8 mouse cellular contexts compared by ENCODE assay signal in the genomic region with DNA sequence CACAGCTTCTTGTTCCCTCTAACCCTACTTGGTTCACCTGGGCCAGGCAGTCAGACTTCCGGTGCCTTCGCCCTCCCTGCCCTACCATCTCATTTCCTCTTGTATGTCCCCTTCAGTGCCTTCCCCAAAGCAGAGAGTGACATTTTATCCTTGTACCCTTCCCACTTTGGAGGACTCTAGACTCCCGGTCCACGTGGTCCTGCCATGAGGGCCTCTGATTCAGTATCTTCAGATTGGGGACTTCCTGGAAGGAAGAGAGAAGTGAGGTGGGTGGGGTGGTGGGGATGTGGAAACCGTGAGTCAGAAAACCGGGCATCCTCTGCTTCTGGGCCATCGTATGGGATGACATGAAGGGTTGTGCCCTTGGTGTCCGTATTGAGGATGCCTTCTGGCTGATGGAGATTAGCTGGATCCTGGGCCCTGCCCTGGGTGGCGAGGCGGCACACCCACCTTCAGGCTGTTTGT. TPM values are rescaled to one million over a fixed set of nuclear protein-coding genes. Genes with fewer than 3 reads are reported as not detected.
DNase-seq lines count a peak whose midpoint lies in the region; ATAC-seq lines count a peak whose summit lies in the region.

No protein-coding gene starts in this region.

- H3K4me1 ChIP-seq in liver, embryonic 12.5 days: peaks cover 61% of the 10 kb centered on the region

- peak overlapping the region; percentile 89 for H3K4me2 ChIP-seq in liver, embryonic 12.5 days

- peak overlapping the region; percentile 99 for H3K4me3 ChIP-seq in liver, embryonic 12.5 days

- H3K27ac ChIP-seq in liver, embryonic 12.5 days: peak overlapping the region; percentile 98

- peaks cover 47% of the 10 kb centered on the region for H3K36me3 ChIP-seq in liver, embryonic 12.5 days

- intact Hi-C loops in left cerebral cortex, postnatal 14 days (cut with DNase I): no loop called here

- 7% methylated on average over 10 of the region's 10 CpGs for WGBS in liver, embryonic 12.5 days (ENCODE audit: insufficient replicate concordance)

- ATAC-seq in CD4-positive, CD25-positive, alpha-beta regulatory T cell, adult 4 months: peak; percentile 35
- peak; percentile 23 for ATAC-seq in common myeloid progenitor, adult 5-6 weeks (replicated peaks; ENCODE audit: low read depth, poor library complexity, severe bottlenecking)
- peak; percentile 12 to 13; a peak in 2 of 4 replicates for ATAC-seq in hematopoietic stem cell, adult 5-6 weeks (replicated peaks in 1 of 2; ENCODE audit: insufficient read depth in 1 of 2, low FRiP score in 2 of 2, low TSS enrichment in 1 of 2, low read depth in 1 of 2, poor library complexity in 2 of 2, severe bottlenecking in 2 of 2)
- ATAC-seq in liver, embryonic 12.5 days: peak; percentile 93
- 0 out of 2 replicates have a peak, but pooled peaks have one; percentile 8 for ATAC-seq in monocyte, adult 5-6 weeks (replicated peaks; ENCODE audit: insufficient number of reproducible peaks, low FRiP score, low TSS enrichment, poor library complexity, severe bottlenecking)

- peak overlapping the region; percentile 98 for H3K9ac ChIP-seq in liver, embryonic 12.5 days

- no peaks in the 10 kb centered on the region for H3K27me3 ChIP-seq in liver, embryonic 12.5 days (replicated peaks)

- no peaks in the 10 kb centered on the region for H3K9me3 ChIP-seq in liver, embryonic 12.5 days (replicated peaks)

- DNase-seq in thymus, postnatal 36 days: peak; percentile 51 to 56
- no peak for DNase-seq in left cerebral cortex, postnatal 14 days (ENCODE audit: low spot score in 2 of 2)
- DNase-seq in retina, embryonic 14.5 days (ENCODE audit: low spot score): no peak

RNA-seq across cellular contexts. Expression of gene Slc1a5, which starts 2.1 kb away (rescaled TPM):
- 100 to 1,000 TPM; 142 to 182 TPM for polyA plus RNA-seq in CD4-positive, CD25-positive, alpha-beta regulatory T cell, adult 4 months (2017; shearing (Covaris generic))
- 30.6 and 51.4 TPM in 2 replicates for total RNA-seq in common myeloid progenitor, adult 5-6 weeks (2017)
- total RNA-seq in hematopoietic stem cell, adult 5-6 weeks (2017): 41.8 and 49.6 TPM in 2 replicates
- polyA plus RNA-seq in liver, embryonic 12.5 days (2016; fragmentation: Nextera tagmentation; extraction: Ambion mirVana): 127 and 128 TPM in 2 replicates
- 40.9 to 71.2 TPM (median 56.6 TPM) in 3 replicates for total RNA-seq in monocyte, adult 5-6 weeks (2017)
- total RNA-seq in left cerebral cortex, postnatal 14 days (2021): 1 to 10 TPM; 3.8 to 5.7 TPM

RNA-seq across cellular contexts. Expression of gene Strn4, which starts 32.4 kb away (rescaled TPM):
- 10 to 100 TPM; 19.2 TPM for polyA plus RNA-seq in CD4-positive, CD25-positive, alpha-beta regulatory T cell, adult 4 months (2017; shearing (Covaris generic))
- 50.2 and 51.1 TPM in 2 replicates for total RNA-seq in common myeloid progenitor, adult 5-6 weeks (2017)
- total RNA-seq in hematopoietic stem cell, adult 5-6 weeks (2017): 50.9 and 54.5 TPM in 2 replicates
- polyA plus RNA-seq in liver, embryonic 12.5 days (2016; fragmentation: Nextera tagmentation; extraction: Ambion mirVana): 61.3 and 63.2 TPM in 2 replicates
- 70.9 to 99.8 TPM (median 71.5 TPM) in 3 replicates for total RNA-seq in monocyte, adult 5-6 weeks (2017)
- 100 to 1,000 TPM; 333 to 347 TPM for total RNA-seq in left cerebral cortex, postnatal 14 days (2021)

RNA-seq across cellular contexts. Expression of gene Fkrp, which starts 33.3 kb away (rescaled TPM):
- polyA plus RNA-seq in CD4-positive, CD25-positive, alpha-beta regulatory T cell, adult 4 months (2017; shearing (Covaris generic)): 10 to 100 TPM in 1 of 2 experiments, 1 to 10 TPM in 1; 6.8 to 11.2 TPM
- total RNA-seq in common myeloid progenitor, adult 5-6 weeks (2017): 9.1 and 11.4 TPM in 2 replicates
- total RNA-seq in hematopoietic stem cell, adult 5-6 weeks (2017): 8.7 and 15.6 TPM in 2 replicates
- polyA plus RNA-seq in liver, embryonic 12.5 days (2016; fragmentation: Nextera tagmentation; extraction: Ambion mirVana): 14.9 and 16.0 TPM in 2 replicates
- total RNA-seq in monocyte, adult 5-6 weeks (2017): 9.6 to 15.3 TPM (median 10.6 TPM) in 3 replicates
- total RNA-seq in left cerebral cortex, postnatal 14 days (2021): 10 to 100 TPM; 50.3 to 57.2 TPM

RNA-seq across cellular contexts. Expression of gene Ap2s1, which starts 45.0 kb away (rescaled TPM):
- 10 to 100 TPM; 60.7 to 73.1 TPM for polyA plus RNA-seq in CD4-positive, CD25-positive, alpha-beta regulatory T cell, adult 4 months (2017; shearing (Covaris generic))
- total RNA-seq in common myeloid progenitor, adult 5-6 weeks (2017): 70.4 and 72.4 TPM in 2 replicates
- 43.2 and 67.9 TPM in 2 replicates for total RNA-seq in hematopoietic stem cell, adult 5-6 weeks (2017)
- polyA plus RNA-seq in liver, embryonic 12.5 days (2016; fragmentation: Nextera tagmentation; extraction: Ambion mirVana): 218 and 230 TPM in 2 replicates
- total RNA-seq in monocyte, adult 5-6 weeks (2017): 59.7 to 77.7 TPM (median 69.6 TPM) in 3 replicates
- total RNA-seq in left cerebral cortex, postnatal 14 days (2021): 100 to 1,000 TPM; 349 to 363 TPM

RNA-seq across cellular contexts. Expression of gene Prkd2, which starts 59.4 kb away (rescaled TPM):
- 10 to 100 TPM; 57.3 to 60.0 TPM for polyA plus RNA-seq in CD4-positive, CD25-positive, alpha-beta regulatory T cell, adult 4 months (2017; shearing (Covaris generic))
- total RNA-seq in common myeloid progenitor, adult 5-6 weeks (2017): 7.0 and 12.9 TPM in 2 replicates
- 22.3 and 30.6 TPM in 2 replicates for total RNA-seq in hematopoietic stem cell, adult 5-6 weeks (2017)
- polyA plus RNA-seq in liver, embryonic 12.5 days (2016; fragmentation: Nextera tagmentation; extraction: Ambion mirVana): 4.4 and 4.7 TPM in 2 replicates
- total RNA-seq in monocyte, adult 5-6 weeks (2017): 13.1 to 26.6 TPM (median 15.6 TPM) in 3 replicates
- total RNA-seq in left cerebral cortex, postnatal 14 days (2021): 1 to 10 TPM; 9.0 to 9.3 TPM

Comparison
In these comparisons a context has a peak if more than half of its experiments do, and no peak if none do; other contexts are left out.
1. ATAC-seq: peak in every context shown above with its lines; median percentile 93 in liver, embryonic 12.5 days; 35 in CD4-positive, CD25-positive, alpha-beta regulatory T cell, adult 4 months; 23 in common myeloid progenitor, adult 5-6 weeks; 12 in hematopoietic stem cell, adult 5-6 weeks; 8 in monocyte, adult 5-6 weeks.
2. DNase-seq: peak in thymus, postnatal 36 days (2 of 2); none in left cerebral cortex, postnatal 14 days (0 of 2) and retina, embryonic 14.5 days (single experiment).